Mouse (Mus musculus): Measurements from ENCODE around the gene Siglecg. TPM values are rescaled to one million over a fixed set of nuclear protein-coding genes. Genes with fewer than 3 reads are reported as not detected.

The Siglecg gene
- polyA plus RNA-seq (2014; fragmentation: Nextera tagmentation; extraction: Ambion mirVana): 0.37 and 0.60 TPM in 2 replicates

- Histone ChIP-seq H3K9ac (no peak within 1 kb of the TSS), H3K27ac (ENCODE audit: low read depth) (no peak within 1 kb of the TSS), H3K4me3 (ENCODE audit: low read depth, low read length) (no peak within 1 kb of the TSS), H3K4me1 (ENCODE audit: insufficient read depth) (no peaks in the 10 kb centered on the region), H3K9me3 (ENCODE audit: low read depth, low read length) (no peaks in the 10 kb centered on the region), H3K27me3 (ENCODE audit: insufficient read depth, low read length) (no peaks in the 10 kb centered on the region), H3K36me3 (ENCODE audit: insufficient read depth) (no peaks in the 10 kb centered on the region), H3K4me2 (no peak within 1 kb of the TSS)
- WGBS: 71% methylated on average over 4 of the region's 4 CpGs
- no peak for TF ChIP-seq CTCF (IDR thresholded peaks at IDR 0.05; ENCODE audit: low read depth)
- DNase-seq (no peak), ATAC-seq (ENCODE audit: insufficient read depth) (no peak)
Measured at GRCm38 (mm10) chr7:43408131-43408553, at the start of gene Siglecg. Siglecg (plus strand) TSS chr7:43408204.

GRCm38 (mm10) chr7:43358556-43358955 is 49.4 kb upstream of the Siglecg start:
- 82% methylated on average over 3 of the region's 3 CpGs for WGBS
- H3K4me3 ChIP-seq (ENCODE audit: low read depth, low read length): no peak overlapping the region
- H3K4me1 ChIP-seq (ENCODE audit: insufficient read depth): no peaks in the 10 kb centered on the region
- H3K9me3 ChIP-seq (ENCODE audit: low read depth, low read length): no peaks in the 10 kb centered on the region
- no peak for TF ChIP-seq CTCF (IDR thresholded peaks at IDR 0.05; ENCODE audit: low read depth)
- no peak overlapping the region for H3K27ac ChIP-seq (ENCODE audit: low read depth)
- H3K4me2 ChIP-seq: no peak overlapping the region
- H3K9ac ChIP-seq: no peak overlapping the region
- DNase-seq: no peak
- ATAC-seq (ENCODE audit: insufficient read depth): no peak
- H3K27me3 ChIP-seq (ENCODE audit: insufficient read depth, low read length): no peaks in the 10 kb centered on the region
- no peaks in the 10 kb centered on the region for H3K36me3 ChIP-seq (ENCODE audit: insufficient read depth)

- ATAC-seq (ENCODE audit: insufficient read depth) (no peak), DNase-seq (no peak)
Measured at GRCm38 (mm10) chr7:43361442-43361841, 46.6 kb upstream of the Siglecg start.

GRCm38 (mm10) chr7:43362021-43362420 is 46.0 kb upstream of the Siglecg start:
- Histone ChIP-seq H3K27me3 (ENCODE audit: insufficient read depth, low read length) (no peaks in the 10 kb centered on the region), H3K27ac (ENCODE audit: low read depth) (no peak overlapping the region), H3K4me1 (ENCODE audit: insufficient read depth) (no peaks in the 10 kb centered on the region), H3K9ac (no peak overlapping the region), H3K4me3 (ENCODE audit: low read depth, low read length) (no peak overlapping the region), H3K9me3 (ENCODE audit: low read depth, low read length) (no peaks in the 10 kb centered on the region), H3K36me3 (ENCODE audit: insufficient read depth) (no peaks in the 10 kb centered on the region), H3K4me2 (no peak overlapping the region)
- no peak for ATAC-seq (ENCODE audit: insufficient read depth)
- TF ChIP-seq CTCF (IDR thresholded peaks at IDR 0.05; ENCODE audit: low read depth): no peak
- 64% methylated on average over 4 of the region's 4 CpGs for WGBS
- DNase-seq: no peak

More at GRCm38 (mm10) chr7:43361442-43361841, 46.6 kb upstream of the Siglecg start:
- WGBS: 72% methylated on average over 1 of the region's 1 CpGs
- H3K9me3 ChIP-seq (ENCODE audit: low read depth, low read length): no peaks in the 10 kb centered on the region
- no peak overlapping the region for H3K4me2 ChIP-seq
- no peak overlapping the region for H3K4me3 ChIP-seq (ENCODE audit: low read depth, low read length)
- H3K4me1 ChIP-seq (ENCODE audit: insufficient read depth): no peaks in the 10 kb centered on the region
- H3K36me3 ChIP-seq (ENCODE audit: insufficient read depth): no peaks in the 10 kb centered on the region
- no peaks in the 10 kb centered on the region for H3K27me3 ChIP-seq (ENCODE audit: insufficient read depth, low read length)
- TF ChIP-seq CTCF (IDR thresholded peaks at IDR 0.05; ENCODE audit: low read depth): no peak
- H3K27ac ChIP-seq (ENCODE audit: low read depth): no peak overlapping the region
- no peak overlapping the region for H3K9ac ChIP-seq

- WGBS: 16% methylated on average over 5 of the region's 5 CpGs
- no peak for ATAC-seq (ENCODE audit: insufficient read depth)
- DNase-seq: peak; percentile 78
- no peak overlapping the region for H3K4me2 ChIP-seq
- H3K9ac ChIP-seq: no peak overlapping the region
- peak; percentile 72 for TF ChIP-seq CTCF (IDR thresholded peaks at IDR 0.05; ENCODE audit: low read depth)
- H3K4me1 ChIP-seq (ENCODE audit: insufficient read depth): no peaks in the 10 kb centered on the region
- H3K9me3 ChIP-seq (ENCODE audit: low read depth, low read length): no peaks in the 10 kb centered on the region
- H3K27ac ChIP-seq (ENCODE audit: low read depth): no peak overlapping the region
- no peaks in the 10 kb centered on the region for H3K36me3 ChIP-seq (ENCODE audit: insufficient read depth)
- H3K4me3 ChIP-seq (ENCODE audit: low read depth, low read length): no peak overlapping the region
- no peaks in the 10 kb centered on the region for H3K27me3 ChIP-seq (ENCODE audit: insufficient read depth, low read length)
Measured at GRCm38 (mm10) chr7:43378226-43378625, 29.8 kb upstream of the Siglecg start.

- TF ChIP-seq CTCF (IDR thresholded peaks at IDR 0.05; ENCODE audit: low read depth): no peak
- H3K27ac ChIP-seq (ENCODE audit: low read depth): no peak overlapping the region
- no peak overlapping the region for H3K4me3 ChIP-seq (ENCODE audit: low read depth, low read length)
- H3K27me3 ChIP-seq (ENCODE audit: insufficient read depth, low read length): no peaks in the 10 kb centered on the region
- H3K9ac ChIP-seq: no peak overlapping the region
- no peaks in the 10 kb centered on the region for H3K36me3 ChIP-seq (ENCODE audit: insufficient read depth)
- ATAC-seq (ENCODE audit: insufficient read depth) (no peak), DNase-seq (peak; percentile 4)
- no peaks in the 10 kb centered on the region for H3K9me3 ChIP-seq (ENCODE audit: low read depth, low read length)
- H3K4me1 ChIP-seq (ENCODE audit: insufficient read depth): no peaks in the 10 kb centered on the region
- 55% methylated on average over 8 of the region's 8 CpGs for WGBS
- no peak overlapping the region for H3K4me2 ChIP-seq
Measured at GRCm38 (mm10) chr7:43392349-43393121, 15.5 kb upstream of the Siglecg start.

GRCm38 (mm10) chr7:43399501-43399900 is 8.5 kb upstream of the Siglecg start:
- WGBS: 72% methylated on average over 2 of the region's 2 CpGs
- TF ChIP-seq CTCF (IDR thresholded peaks at IDR 0.05; ENCODE audit: low read depth): no peak
- Histone ChIP-seq H3K4me1 (ENCODE audit: insufficient read depth) (no peaks in the 10 kb centered on the region), H3K27ac (ENCODE audit: low read depth) (no peak overlapping the region), H3K9me3 (ENCODE audit: low read depth, low read length) (no peaks in the 10 kb centered on the region), H3K9ac (no peak overlapping the region), H3K27me3 (ENCODE audit: insufficient read depth, low read length) (no peaks in the 10 kb centered on the region), H3K4me2 (no peak overlapping the region), H3K36me3 (ENCODE audit: insufficient read depth) (no peaks in the 10 kb centered on the region), H3K4me3 (ENCODE audit: low read depth, low read length) (no peak overlapping the region)
- no peak for ATAC-seq (ENCODE audit: insufficient read depth)
- no peak for DNase-seq
